Mouse (Mus musculus): Measurements from ENCODE around the gene Pde10a.

- TF ChIP-seq CTCF (IDR thresholded peaks at IDR 0.05; ENCODE audit: extremely low read depth, insufficient read length, insufficient replicate concordance, low read depth, low read length) = no peak
- TF ChIP-seq POLR2A (IDR thresholded peaks at IDR 0.05; ENCODE audit: low read depth, low read length) = no peak
Measured at GRCm38 (mm10) chr17:8742772-8743171, 217.6 kb downstream of the Pde10a start.

All from small intestine, adult 2 months (tissue).